Mouse (Mus musculus) G1E (cell line): ENCODE results near the gene Gm10964. TPM values are rescaled to one million over a fixed set of nuclear protein-coding genes. Genes with fewer than 3 reads are reported as not detected.
"Not testable (repeated sequence)": the region's sequence is repeated elsewhere in the genome, so short reads cannot be mapped to it uniquely, and the experiment has no call there.

Experiments
- ATAC-seq: 2 replicates; pipeline ENCODE4 v1.8.0; 2016; ENCODE audit warnings: mild to moderate bottlenecking; ENCODE audit not compliant: insufficient number of reproducible peaks, poor library complexity, low FRiP score, severe bottlenecking; ENCODE audit errors: extremely low read depth
- DNase-seq: peaks from one replicate; pipeline ENCODE4 v3.0.0; 2012; ENCODE audit warnings: low spot score
- H3K27me3 ChIP-seq: 2 replicates; pipeline ENCODE4 v1.6.1; 2012; ENCODE audit warnings: mild to moderate bottlenecking, low read length, inconsistent platforms; ENCODE audit not compliant: insufficient read depth
- H3K36me3 ChIP-seq: replicated peaks from 2 replicates; pipeline ENCODE3; 2012; ENCODE audit warnings: mild to moderate bottlenecking, inconsistent platforms
- H3K4me1 ChIP-seq: 2 replicates; pipeline ENCODE4 v1.6.1; 2012; ENCODE audit warnings: low read depth, low read length, inconsistent platforms, mixed read lengths; ENCODE audit not compliant: insufficient read depth
- H3K4me3 ChIP-seq: 2 replicates; pipeline ENCODE4 v1.5.1; 2012; ENCODE audit warnings: low read depth, mild to moderate bottlenecking, inconsistent platforms, low read length, moderate library complexity, mixed read lengths
- H3K9me3 ChIP-seq: replicated peaks from 2 replicates; pipeline ENCODE4 v1.6.1; 2012; ENCODE audit warnings: inconsistent platforms
- CTCF ChIP-seq: IDR thresholded peaks from 2 replicates; pipeline ENCODE4 v1.5.1; 2012; ENCODE audit warnings: low read depth, low read length, inconsistent platforms, mixed read lengths
- GATA1 ChIP-seq: IDR thresholded peaks from 2 replicates; pipeline ENCODE4 v1.6.1; 2012; ENCODE audit warnings: borderline replicate concordance, low read length, inconsistent platforms, mixed read lengths
- GATA2 ChIP-seq: IDR thresholded peaks from 2 replicates; pipeline ENCODE4 v1.6.1; 2012; ENCODE audit warnings: low read depth, low read length, inconsistent platforms, borderline replicate concordance
- POLR2AphosphoS5 ChIP-seq: IDR thresholded peaks from 2 replicates; pipeline ENCODE4 v1.6.1; 2012; ENCODE audit warnings: low read depth, low read length, inconsistent platforms; ENCODE audit not compliant: insufficient replicate concordance
- TAL1 ChIP-seq: conservative IDR thresholded peaks from 2 replicates; pipeline ENCODE4 v1.6.1; 2012; ENCODE audit warnings: low read depth, low read length, inconsistent platforms, mixed read lengths
- polyA plus RNA-seq: library from polyadenylated mRNA; stranded (reverse); fragments of >175 nt; gene quantifications from 2 replicates; pipeline ENCODE4 v1.2.3, GENCODE M21; 2012
- total RNA-seq, 2 experiments: library from RNA; stranded (forward) in 1 of 2; stranded (reverse) in 1 of 2; fragments of 200-1000 nt in 1 of 2; fragments of >200 nt in 1 of 2; fragmentation: Nextera tagmentation in 1 of 2; gene quantifications; 2 replicates each; pipeline ENCODE4 v1.2.3; 2014 to 2017

Gene Gm10964
- total and polyA plus RNA-seq, 3 experiments = not detected

DNA sequence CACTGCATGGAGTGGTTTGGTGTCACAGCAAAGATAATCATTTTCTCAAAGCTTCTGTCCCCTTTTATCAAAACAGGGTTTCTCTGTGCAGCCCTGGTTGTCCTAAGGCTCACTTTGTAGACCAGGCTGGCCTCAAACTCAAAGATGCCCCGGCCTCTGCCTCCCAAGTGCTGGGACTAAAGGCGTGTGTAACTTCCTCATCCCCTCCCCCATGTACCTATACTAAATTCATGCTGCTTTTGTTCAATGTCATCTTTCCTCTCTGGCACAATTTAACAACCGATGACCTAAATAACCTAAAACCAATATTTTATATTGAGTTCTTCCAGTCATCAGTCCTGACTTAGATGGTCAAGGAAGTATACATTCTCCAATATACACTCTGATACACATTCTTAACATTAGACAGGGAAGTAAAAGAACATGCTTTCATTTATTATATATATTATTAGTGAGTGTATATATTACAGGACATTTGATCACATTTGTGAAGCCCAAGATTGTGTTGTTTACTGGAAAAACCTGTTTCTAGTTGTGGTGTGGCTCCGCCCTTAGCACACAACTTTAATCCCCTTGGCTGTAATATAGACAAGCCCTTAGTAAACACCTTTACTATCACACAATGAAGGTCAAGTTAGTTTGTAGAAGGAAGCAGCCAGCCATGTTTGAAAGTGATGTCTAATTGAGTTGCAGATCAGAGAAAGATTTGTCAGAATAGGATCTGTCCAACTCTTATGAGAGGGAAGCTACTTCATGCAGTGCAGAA, 43.9 kb downstream of the Gm10964 start:
- peaks cover 32% of the 10 kb centered on the region for H3K36me3 ChIP-seq
- DNase-seq (no peak), ATAC-seq (no peak; the same call in 1 of the 2 replicates)
- no peaks in the 10 kb centered on the region for H3K9me3 ChIP-seq
- TF ChIP-seq POLR2AphosphoS5 (no peak), TAL1 (no peak)
- H3K4me1 ChIP-seq = peaks cover 80% of the 10 kb centered on the region
- H3K4me3 ChIP-seq = no peak overlapping the region
- no peaks in the 10 kb centered on the region for H3K27me3 ChIP-seq

DNA sequence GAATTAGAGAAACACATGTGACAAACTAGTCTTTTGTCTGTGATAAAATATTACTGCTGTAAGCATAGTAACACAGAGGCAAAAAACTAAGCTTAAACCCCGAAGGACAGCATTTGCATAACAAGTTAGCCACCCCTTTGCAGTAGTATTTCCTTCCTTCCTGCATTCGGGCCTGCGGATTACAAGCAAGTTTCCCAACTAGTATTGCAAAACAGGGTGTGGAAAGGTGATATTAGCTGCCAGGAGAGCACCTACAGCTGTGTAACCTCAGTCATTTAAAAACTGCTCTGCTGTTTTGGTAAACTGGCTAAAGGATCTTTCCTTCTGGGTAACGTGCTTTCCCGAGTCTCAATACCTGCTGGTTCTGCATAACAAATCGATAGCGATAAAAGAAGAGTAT, 48.1 kb downstream of the Gm10964 start:
- no peak overlapping the region for H3K4me3 ChIP-seq
- H3K9me3 ChIP-seq = no peaks in the 10 kb centered on the region
- no peaks in the 10 kb centered on the region for H3K27me3 ChIP-seq
- DNase-seq = no peak
- H3K4me1 ChIP-seq = peaks cover 65% of the 10 kb centered on the region
- no peak for TF ChIP-seq GATA2
- TF ChIP-seq CTCF = no peak
- no peak for TF ChIP-seq GATA1
- no peak for TF ChIP-seq POLR2AphosphoS5
- TF ChIP-seq TAL1 = no peak
- no peak for ATAC-seq
- H3K36me3 ChIP-seq = peaks cover 12% of the 10 kb centered on the region

DNA sequence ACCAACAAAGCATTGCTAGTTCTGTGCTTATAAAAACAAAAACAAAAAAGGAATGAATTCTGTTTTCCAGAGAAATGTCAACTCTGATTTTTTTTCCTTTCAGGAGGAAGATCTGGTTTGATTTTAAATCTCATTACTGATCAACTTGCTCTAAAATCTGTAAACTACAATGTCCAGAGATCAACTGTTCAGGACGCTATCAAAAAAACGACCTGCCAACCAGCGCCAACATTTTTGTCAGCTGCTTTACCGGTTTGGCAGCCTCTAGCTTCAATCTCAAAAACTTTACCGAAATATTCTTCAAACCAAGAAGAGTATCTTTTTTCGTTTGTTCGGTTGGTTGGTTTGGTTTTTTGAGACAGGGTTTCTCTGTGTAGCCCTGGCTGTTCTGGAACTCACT, 49.9 kb downstream of the Gm10964 start:
- H3K4me3 ChIP-seq = peak overlapping the region; percentile 11; the same call in 1 of the 2 replicates
- ATAC-seq (no peak), DNase-seq (no peak)
- peaks cover 65% of the 10 kb centered on the region for H3K4me1 ChIP-seq
- peaks cover 10% of the 10 kb centered on the region for H3K36me3 ChIP-seq
- no peaks in the 10 kb centered on the region for H3K27me3 ChIP-seq
- TF ChIP-seq CTCF (no peak), GATA2 (no peak), POLR2AphosphoS5 (no peak), TAL1 (no peak), GATA1 (no peak)
- H3K9me3 ChIP-seq = no peaks in the 10 kb centered on the region

DNA sequence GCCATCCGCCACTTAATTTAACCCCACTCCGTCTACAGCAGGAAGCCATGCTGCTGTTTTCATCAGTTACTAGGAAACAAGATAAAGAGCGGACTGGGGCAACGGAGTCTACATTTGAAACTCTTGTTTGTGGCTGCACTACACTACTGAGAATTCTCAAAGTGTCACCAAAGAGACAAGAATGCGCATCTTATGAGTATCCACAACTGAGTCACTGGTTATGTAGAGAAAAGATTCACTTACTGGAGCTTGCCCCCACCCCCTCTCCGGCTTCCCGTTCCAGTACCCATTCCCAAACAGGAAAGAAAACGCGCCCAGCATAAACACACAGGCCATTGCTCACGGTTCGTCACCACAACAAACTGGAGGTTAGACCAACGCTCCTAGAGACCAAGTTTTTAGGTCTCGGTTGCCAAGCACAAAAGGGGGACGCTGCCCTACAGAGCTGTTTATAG, 50.8 kb downstream of the Gm10964 start:
- H3K4me3 ChIP-seq = peak overlapping the region; percentile 80
- H3K36me3 ChIP-seq = peaks cover 5% of the 10 kb centered on the region
- DNase-seq (no peak), ATAC-seq (no peak)
- TF ChIP-seq GATA2 (no peak), CTCF (no peak), GATA1 (no peak), POLR2AphosphoS5 (no peak), TAL1 (no peak)
- no peaks in the 10 kb centered on the region for H3K27me3 ChIP-seq
- H3K4me1 ChIP-seq = peaks cover 65% of the 10 kb centered on the region
- no peaks in the 10 kb centered on the region for H3K9me3 ChIP-seq

DNA sequence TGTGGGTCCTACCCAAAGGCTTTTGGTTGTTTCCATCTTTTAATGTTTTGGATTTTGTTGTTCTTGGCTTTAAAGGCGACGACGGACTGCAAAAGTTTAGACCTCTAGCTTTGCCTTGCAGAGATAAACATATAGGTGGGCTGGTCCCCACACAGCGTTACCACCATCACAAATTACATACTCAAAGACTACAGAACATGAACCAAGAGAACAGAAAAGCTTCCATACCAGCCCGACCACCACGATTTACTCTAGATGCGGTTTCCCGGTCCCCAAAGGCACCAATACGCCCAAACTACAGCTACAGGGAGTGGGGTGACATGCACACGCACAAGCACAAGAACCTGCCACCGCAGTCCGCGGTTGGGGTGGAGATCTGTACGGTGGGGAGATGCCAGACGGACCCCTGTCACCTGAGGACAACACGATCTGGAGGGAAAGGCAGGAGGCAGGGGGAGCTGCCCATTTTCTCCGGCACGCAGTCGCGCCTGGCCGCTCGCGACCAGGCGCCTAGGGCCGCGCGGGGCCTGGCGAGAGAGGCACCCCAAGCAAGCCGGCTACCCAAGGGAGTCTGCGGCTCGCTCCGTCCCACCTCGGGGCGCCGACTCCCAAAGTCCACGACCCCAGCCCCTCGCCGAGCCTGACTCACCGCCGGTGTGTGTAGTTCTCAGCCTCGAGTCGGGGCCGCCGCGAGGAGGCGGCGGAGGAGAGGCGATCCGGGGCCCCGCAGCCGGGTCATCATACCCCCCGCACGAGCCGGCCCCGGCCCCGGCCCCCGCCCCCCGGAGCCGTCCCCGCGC, 51.4 kb downstream of the Gm10964 start:
- ATAC-seq (no peak), DNase-seq (no peak)
- Histone ChIP-seq H3K4me3 (peak overlapping the region; percentile 80), H3K27me3 (no peaks in the 10 kb centered on the region), H3K36me3 (peaks cover 5% of the 10 kb centered on the region), H3K9me3 (no peaks in the 10 kb centered on the region), H3K4me1 (peaks cover 64% of the 10 kb centered on the region)
- TF ChIP-seq TAL1 (no peak), GATA2 (no peak), CTCF (no peak), POLR2AphosphoS5 (no peak), GATA1 (no peak)

DNA sequence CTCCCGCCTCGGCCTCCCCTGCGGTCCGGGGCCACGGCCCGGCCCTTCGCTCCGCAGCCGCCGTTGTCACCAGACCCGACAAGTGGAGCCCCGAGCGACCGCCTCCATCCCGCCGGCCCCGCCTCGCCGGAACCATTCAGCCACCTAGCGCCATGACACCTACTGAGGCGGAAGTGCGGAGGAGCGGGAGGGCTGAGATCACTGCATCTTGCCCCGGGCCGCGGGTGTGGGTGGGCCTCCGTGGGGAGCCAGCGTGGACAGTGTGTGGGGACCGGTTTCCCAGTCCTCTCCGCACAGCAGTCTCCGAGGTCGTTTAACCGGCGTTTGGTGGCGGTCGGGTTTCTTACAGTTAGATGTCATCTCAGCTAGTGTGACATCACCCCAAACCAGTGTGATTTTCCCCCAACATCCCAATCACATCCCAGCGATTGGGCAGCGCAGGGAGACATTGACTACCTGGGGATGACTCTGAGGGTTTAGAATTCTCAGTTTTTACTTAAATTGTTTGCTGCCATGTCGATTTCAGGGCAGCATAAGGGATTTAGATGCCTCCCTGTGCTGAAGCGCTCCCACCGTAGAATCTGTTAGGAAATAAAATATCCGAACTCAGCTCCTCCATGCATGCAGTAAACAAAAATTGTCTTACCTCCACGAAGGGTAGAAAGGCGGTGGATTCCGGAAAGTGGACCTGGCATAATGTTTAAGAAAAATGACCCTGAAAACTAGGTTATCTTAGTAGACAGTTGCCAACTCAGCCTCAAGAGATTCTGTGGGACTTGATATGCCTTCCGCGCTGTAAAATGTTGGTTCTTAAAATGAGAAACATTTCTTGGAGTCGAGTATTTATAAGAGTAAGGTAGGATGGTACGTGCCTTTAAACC, 52.3 kb downstream of the Gm10964 start, which contains the start of gene Hipk1:
Gene Hipk1, minus strand, starts transcription at position 334 of the 881 bp plus-strand sequence.
- DNase-seq (peak; percentile 81), ATAC-seq (peak; percentile 90)
- H3K9me3 ChIP-seq = no peaks in the 10 kb centered on the region
- H3K4me1 ChIP-seq = peaks cover 63% of the 10 kb centered on the region
- no peaks in the 10 kb centered on the region for H3K27me3 ChIP-seq
- no peak for TF ChIP-seq CTCF
- TF ChIP-seq TAL1 = no peak
- no peak for TF ChIP-seq GATA2
- TF ChIP-seq POLR2AphosphoS5 = no peak
- TF ChIP-seq GATA1 = no peak
- H3K36me3 ChIP-seq = peaks cover 5% of the 10 kb centered on the region
- peak within 1 kb of the TSS; percentile 80 for H3K4me3 ChIP-seq

DNA sequence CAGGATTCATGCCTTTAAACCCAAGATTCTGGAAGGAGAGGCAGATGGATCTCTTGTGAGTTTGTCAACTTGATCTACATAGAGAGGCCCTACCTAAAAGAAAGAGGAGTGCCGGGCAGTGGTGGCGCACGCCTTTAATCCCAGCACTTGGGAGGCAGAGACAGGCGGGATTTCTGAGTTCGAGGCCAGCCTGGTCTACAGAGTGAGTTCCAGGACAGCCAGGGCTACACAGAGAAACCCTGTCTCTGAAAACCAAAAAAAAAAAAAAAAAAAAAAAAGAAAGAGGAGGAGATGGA, 52.9 kb downstream of the Gm10964 start:
- H3K4me3 ChIP-seq, H3K27me3 ChIP-seq, ATAC-seq, H3K36me3 ChIP-seq, DNase-seq, H3K9me3 ChIP-seq: not testable (repeated sequence)
- peaks cover 63% of the 10 kb centered on the region for H3K4me1 ChIP-seq
